Mouse (Mus musculus): ENCODE data around the gene Dnlz. TPM values are rescaled to one million over a fixed set of nuclear protein-coding genes. Genes with fewer than 3 reads are reported as not detected.

Dnlz gene
- polyA plus RNA-seq, 1 experiment from 2014 or later, result 27.5 TPM

Other genes starting within 250 kb of the Dnlz start
- 5.4 and 6.1 TPM in 2 replicates for gene Nacc2, start 228.9 kb downstream of the Dnlz start, polyA plus RNA-seq (2015; fragmentation: Nextera tagmentation; extraction: Ambion mirVana)
- 0.23 TPM in 1 of 2 replicates, not detected in the other for gene Lhx3, start 143.8 kb downstream of the Dnlz start, polyA plus RNA-seq (2015; fragmentation: Nextera tagmentation; extraction: Ambion mirVana)
- 11.3 and 11.6 TPM in 2 replicates for gene Qsox2, start 114.6 kb downstream of the Dnlz start, polyA plus RNA-seq (2015; fragmentation: Nextera tagmentation; extraction: Ambion mirVana)
- gene Ccdc187, start 57.6 kb downstream of the Dnlz start, polyA plus RNA-seq (2015; fragmentation: Nextera tagmentation; extraction: Ambion mirVana), result 0.10 and 0.24 TPM in 2 replicates
- gene Gpsm1, start 36.6 kb downstream of the Dnlz start, polyA plus RNA-seq (2015; fragmentation: Nextera tagmentation; extraction: Ambion mirVana), result 37.3 TPM in 2 replicates
- gene Card9, start 8.8 kb upstream of the Dnlz start, polyA plus RNA-seq (2015; fragmentation: Nextera tagmentation; extraction: Ambion mirVana), result 0.41 and 0.62 TPM in 2 replicates
- 15.7 and 18.9 TPM in 2 replicates for gene Snapc4, start 28.5 kb upstream of the Dnlz start, polyA plus RNA-seq (2015; fragmentation: Nextera tagmentation; extraction: Ambion mirVana)
- gene Entr1, start 37.2 kb upstream of the Dnlz start, polyA plus RNA-seq (2015; fragmentation: Nextera tagmentation; extraction: Ambion mirVana), result 70.8 and 72.4 TPM in 2 replicates
- gene Pmpca, start 37.2 kb upstream of the Dnlz start, polyA plus RNA-seq (2015; fragmentation: Nextera tagmentation; extraction: Ambion mirVana), result 115 and 123 TPM in 2 replicates
- 13.2 and 15.5 TPM in 2 replicates for gene Inpp5e, start 57.1 kb upstream of the Dnlz start, polyA plus RNA-seq (2015; fragmentation: Nextera tagmentation; extraction: Ambion mirVana)
- gene Sec16a, start 93.1 kb upstream of the Dnlz start, polyA plus RNA-seq (2015; fragmentation: Nextera tagmentation; extraction: Ambion mirVana), result 12.8 and 13.8 TPM in 2 replicates
- 11.4 and 12.1 TPM in 2 replicates for gene Notch1, start 164.6 kb upstream of the Dnlz start, polyA plus RNA-seq (2015; fragmentation: Nextera tagmentation; extraction: Ambion mirVana)
- gene Egfl7, start 227.9 kb upstream of the Dnlz start, polyA plus RNA-seq (2015; fragmentation: Nextera tagmentation; extraction: Ambion mirVana), result 170 and 185 TPM in 2 replicates
- gene Gm20532, start 234.5 kb upstream of the Dnlz start, polyA plus RNA-seq (2015; fragmentation: Nextera tagmentation; extraction: Ambion mirVana), result not detected in 2 replicates

All from heart, embryonic 13.5 days (tissue).